Mouse (Mus musculus) myocyte (in vitro differentiated cells): ENCODE results near the gene Vps33b. TPM values are rescaled to one million over a fixed set of nuclear protein-coding genes. Genes with fewer than 3 reads are reported as not detected.

Experiments
- H3K27me3 ChIP-seq: one replicate; pipeline ENCODE4 v1.6.1; 2011; ENCODE audit not compliant: control insufficient read depth, insufficient read depth, insufficient read length
- H3K36me3 ChIP-seq: one replicate; pipeline ENCODE4 v1.6.1; 2011; ENCODE audit not compliant: control insufficient read depth, insufficient read depth
- H3K4me2 ChIP-seq: one replicate; pipeline ENCODE4 v1.6.1; 2011; ENCODE audit warnings: low read depth, control low read depth
- H3K4me3 ChIP-seq: one replicate; pipeline ENCODE4 v1.5.1; 2011; ENCODE audit warnings: mild to moderate bottlenecking, control low read depth, moderate library complexity
- H3K79me2 ChIP-seq: one replicate; pipeline ENCODE4 v1.6.1; 2011; ENCODE audit not compliant: control insufficient read depth, insufficient read depth
- H3ac ChIP-seq: one replicate; pipeline ENCODE4 v1.6.1; 2011; ENCODE audit not compliant: control insufficient read depth, insufficient read length
- CEBPB ChIP-seq: IDR thresholded peaks from 2 replicates; pipeline ENCODE4 v1.6.1; 2011; ENCODE audit warnings: mild to moderate bottlenecking, moderate library complexity; ENCODE audit not compliant: poor library complexity, insufficient read depth, severe bottlenecking
- E2F4 ChIP-seq: IDR thresholded peaks from one replicate; pipeline ENCODE4 v1.6.1; 2011; ENCODE audit warnings: mild to moderate bottlenecking, control low read depth, moderate library complexity; ENCODE audit not compliant: insufficient read depth
- MAX ChIP-seq: IDR thresholded peaks from one replicate; pipeline ENCODE4 v1.6.1; 2011; ENCODE audit warnings: low read depth, mild to moderate bottlenecking, control low read depth
- MYOD1 ChIP-seq, 3 experiments: IDR thresholded peaks; one replicate each; pipeline ENCODE4 v1.6.1; 2011; ENCODE audit warnings: control low read depth in 2 of 3, low read depth in 2 of 3, mild to moderate bottlenecking in 2 of 3, moderate library complexity in 1 of 3; ENCODE audit not compliant: insufficient read length in 2 of 3, control insufficient read depth in 1 of 3
- MYOG ChIP-seq, 3 experiments: IDR thresholded peaks; one replicate each; pipeline ENCODE4 v1.6.1; 2011; ENCODE audit warnings: control low read depth in 2 of 3, low read depth in 2 of 3, mild to moderate bottlenecking in 2 of 3; ENCODE audit not compliant: insufficient read length in 2 of 3, control insufficient read depth in 1 of 3, insufficient read depth in 1 of 3
- POLR2A ChIP-seq: IDR thresholded peaks from one replicate; pipeline ENCODE4 v1.6.1; 2011; ENCODE audit warnings: low read depth, mild to moderate bottlenecking, control low read depth, moderate library complexity; ENCODE audit not compliant: insufficient read length
- POLR2AphosphoS2 ChIP-seq: IDR thresholded peaks from one replicate; pipeline ENCODE4 v1.6.1; 2011; ENCODE audit warnings: low read depth, control low read depth; ENCODE audit not compliant: insufficient read length
- REST ChIP-seq: IDR thresholded peaks from one replicate; pipeline ENCODE4 v1.6.1; 2011; ENCODE audit warnings: mild to moderate bottlenecking, control low read depth, moderate library complexity; ENCODE audit not compliant: insufficient read depth, insufficient read length
- SRF ChIP-seq: IDR thresholded peaks from one replicate; pipeline ENCODE4 v1.6.1; 2011; ENCODE audit warnings: low read depth; ENCODE audit not compliant: control insufficient read depth, insufficient read length
- TCF12 ChIP-seq: IDR thresholded peaks from one replicate; pipeline ENCODE4 v1.6.1; 2011; ENCODE audit warnings: mild to moderate bottlenecking, control low read depth; ENCODE audit not compliant: poor library complexity, insufficient read depth, severe bottlenecking
- TCF3 ChIP-seq: IDR thresholded peaks from one replicate; pipeline ENCODE4 v1.6.1; 2011; ENCODE audit warnings: low read depth, control low read depth; ENCODE audit not compliant: insufficient read length
- USF1 ChIP-seq: IDR thresholded peaks from one replicate; pipeline ENCODE4 v1.6.1; 2011; ENCODE audit warnings: low read depth, mild to moderate bottlenecking, control low read depth, moderate library complexity
- polyA plus RNA-seq: library from polyadenylated mRNA; unstranded; fragments of >200 nt; fragmentation: generic; extraction: Trizol; gene quantifications from one replicate; pipeline ENCODE4 v1.2.1, GENCODE M21; 2012; ENCODE audit warnings: missing spikeins

Gene Vps33b
- polyA plus RNA-seq, 1 experiment = 4.8 TPM

GRCm38 (mm10) chr7:80294764-80295648 lies 25.6 kb downstream of the Vps33b start:
- Histone ChIP-seq H3K36me3 (no peaks in the 10 kb centered on the region), H3K79me2 (peaks cover 52% of the 10 kb centered on the region)

DNA sequence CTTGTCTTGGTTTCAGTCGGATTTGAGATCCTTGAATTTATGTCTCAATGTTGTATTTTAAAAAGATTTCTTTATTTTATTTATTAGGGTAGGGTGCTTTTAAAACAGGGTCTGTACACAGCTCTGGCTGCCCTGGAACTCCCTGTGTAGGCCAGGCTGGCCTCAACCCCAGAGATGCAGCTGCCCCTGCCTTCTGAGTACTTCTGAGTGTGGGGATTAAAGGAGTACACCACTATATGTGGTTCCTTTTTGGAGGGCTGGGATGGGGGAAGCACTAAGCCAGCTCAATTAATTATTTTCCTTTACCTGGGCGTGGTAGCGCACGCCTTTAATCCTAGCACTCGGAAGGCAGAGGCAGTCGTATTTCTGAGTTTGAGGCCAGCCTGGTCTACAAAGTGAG lies 27.0 kb downstream of the Vps33b start:
- peak overlapping the region; percentile 83 for H3K4me2 ChIP-seq
- H3K79me2 ChIP-seq = peaks cover 66% of the 10 kb centered on the region
- peak overlapping the region; percentile 68 for H3K4me3 ChIP-seq
- H3K27me3 ChIP-seq = no peaks in the 10 kb centered on the region
- H3ac ChIP-seq = no peak overlapping the region
- H3K36me3 ChIP-seq = peaks cover 11% of the 10 kb centered on the region
- no peak for TF ChIP-seq TCF12

More at GRCm38 (mm10) chr7:80294764-80295648, 25.6 kb downstream of the Vps33b start:
- no peak for TF ChIP-seq USF1
- peak in 1 of 3 experiments; percentile 64 for TF ChIP-seq MYOD1 (IDR thresholded peaks at IDR 0.05; ENCODE audit: control insufficient read depth in 1 of 3, insufficient read length in 2 of 3, low read depth in 2 of 3)
- TF ChIP-seq POLR2AphosphoS2 = no peak
- TF ChIP-seq CEBPB = no peak
- TF ChIP-seq MYOG (IDR thresholded peaks at IDR 0.05; ENCODE audit: control insufficient read depth in 1 of 3, insufficient read depth in 1 of 3, insufficient read length in 2 of 3, low read depth in 2 of 3) = peak in 2 of 3 experiments; percentile 61 to 62
- no peak for TF ChIP-seq TCF12
- TF ChIP-seq MAX = no peak
- peak overlapping the region; percentile 68 for H3K4me3 ChIP-seq
- H3K27me3 ChIP-seq = no peaks in the 10 kb centered on the region
- peak overlapping the region; percentile 83 for H3K4me2 ChIP-seq
- peak overlapping the region; percentile 62 for H3ac ChIP-seq

- Histone ChIP-seq H3ac (no peak overlapping the region), H3K4me2 (peak overlapping the region; percentile 83), H3K27me3 (no peaks in the 10 kb centered on the region), H3K4me3 (peak overlapping the region; percentile 68), H3K79me2 (peaks cover 68% of the 10 kb centered on the region), H3K36me3 (peaks cover 11% of the 10 kb centered on the region)
- no peak for TF ChIP-seq USF1
- TF ChIP-seq POLR2AphosphoS2 = no peak
- no peak for TF ChIP-seq MYOD1 (IDR thresholded peaks at IDR 0.05; ENCODE audit: control insufficient read depth in 1 of 3, insufficient read length in 2 of 3, low read depth in 2 of 3)
- no peak for TF ChIP-seq TCF12
- no peak for TF ChIP-seq SRF
- no peak for TF ChIP-seq POLR2A
- no peak for TF ChIP-seq TCF3
- TF ChIP-seq REST = no peak
Measured at GRCm38 (mm10) chr7:80297041-80297440, 27.6 kb downstream of the Vps33b start.

DNA sequence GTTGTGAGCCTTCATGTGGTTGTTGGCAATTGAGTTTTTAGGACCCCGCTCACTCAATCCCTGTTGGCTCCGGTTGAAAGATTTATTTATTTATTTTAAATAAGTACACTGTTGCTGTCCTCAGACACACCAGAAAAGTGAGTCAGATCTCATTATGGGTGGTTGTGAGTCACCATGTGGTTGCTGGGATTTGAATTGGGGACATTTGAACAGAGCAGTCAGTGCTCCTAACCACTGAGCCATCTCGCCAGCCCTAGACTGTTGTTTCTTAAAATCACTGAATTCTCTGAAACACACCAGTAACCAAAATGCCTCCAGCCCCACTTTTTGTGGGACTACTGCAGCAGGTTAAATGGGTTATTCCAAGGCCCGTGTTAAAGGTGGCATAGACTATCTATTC lies 29.3 kb downstream of the Vps33b start:
- no peaks in the 10 kb centered on the region for H3K27me3 ChIP-seq
- TF ChIP-seq E2F4 (no peak), CEBPB (no peak), POLR2A (no peak)
- H3K4me2 ChIP-seq = peak overlapping the region; percentile 47
- H3K4me3 ChIP-seq = no peak overlapping the region
- H3ac ChIP-seq = no peak overlapping the region
- peaks cover 27% of the 10 kb centered on the region for H3K36me3 ChIP-seq
- H3K79me2 ChIP-seq = peaks cover 68% of the 10 kb centered on the region

GRCm38 (mm10) chr7:80299568-80299967 lies 30.1 kb downstream of the Vps33b start:
- Histone ChIP-seq H3K36me3 (peaks cover 32% of the 10 kb centered on the region), H3K79me2 (peaks cover 68% of the 10 kb centered on the region), H3K4me2 (peak overlapping the region; percentile 47), H3ac (no peak overlapping the region), H3K27me3 (no peaks in the 10 kb centered on the region), H3K4me3 (no peak overlapping the region)
- TF ChIP-seq USF1 (no peak), TCF12 (no peak), CEBPB (no peak), POLR2A (no peak), REST (no peak), E2F4 (no peak), MYOG (IDR thresholded peaks at IDR 0.05; ENCODE audit: control insufficient read depth in 1 of 3, insufficient read depth in 1 of 3, insufficient read length in 2 of 3, low read depth in 2 of 3) (no peak), SRF (no peak)
